Mouse (Mus musculus): ENCODE measurements around the gene Gm10721. TPM values are rescaled to one million over a fixed set of nuclear protein-coding genes. Genes with fewer than 3 reads are reported as not detected.
"Not testable (repeated sequence)": the region's sequence is repeated elsewhere in the genome, so short reads cannot be mapped to it uniquely, and the experiment has no call there.

Gm10721 gene
- 1 to 10 TPM in 1 of 2 experiments, under 1 TPM in 1; 0.86 to 1.2 TPM for total RNA-seq (2021)
- not detected in 2 replicates for polyA plus RNA-seq (2012; rRNA removed)
- long read RNA-seq: 0 reads

GRCm38 (mm10) chr9:3012733-3013279 is at the start of gene Gm10721:
Gene Gm10721 (plus strand): TSS chr9:3013140.
- not testable (repeated sequence) for DNase-seq

- peak; percentile 6 for DNase-seq
Observed at GRCm38 (mm10) chr9:3000445-3000972, 12.4 kb upstream of the Gm10721 start, which contains the start of gene Gm10722. Gene Gm10722 (plus strand): TSS chr9:3000922.

- DNase-seq: not testable (repeated sequence)
Observed at GRCm38 (mm10) chr9:3001006-3001405, 11.9 kb upstream of the Gm10721 start.

GRCm38 (mm10) chr9:3001948-3002659 is 10.8 kb upstream of the Gm10721 start:
- DNase-seq: peak; percentile 88

- not testable (repeated sequence) for DNase-seq
Observed at GRCm38 (mm10) chr9:3002794-3003396, 10.0 kb upstream of the Gm10721 start, which contains the start of gene Gm11168. Gene Gm11168 (plus strand): TSS chr9:3003346.

DNA sequence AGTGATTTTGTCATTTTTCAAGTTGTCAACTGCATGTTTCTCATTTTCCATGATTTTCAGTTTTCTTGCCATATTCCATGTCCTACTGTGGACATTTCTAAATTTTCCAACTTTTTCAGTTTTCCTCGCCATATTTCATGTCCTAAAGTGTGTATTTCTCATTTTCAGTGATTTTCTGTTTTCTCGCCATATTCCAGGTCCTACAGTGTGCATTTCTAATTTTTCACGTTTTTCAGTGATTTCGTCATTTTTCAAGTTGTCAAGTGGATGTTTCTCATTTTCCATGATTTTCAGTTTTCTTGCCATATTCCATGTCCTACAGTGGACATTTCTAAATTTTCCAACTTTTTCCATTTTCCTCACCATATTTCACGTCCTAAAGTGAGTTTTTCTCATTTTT is 6.8 kb upstream of the Gm10721 start:
- not testable (repeated sequence) for DNase-seq

DNA sequence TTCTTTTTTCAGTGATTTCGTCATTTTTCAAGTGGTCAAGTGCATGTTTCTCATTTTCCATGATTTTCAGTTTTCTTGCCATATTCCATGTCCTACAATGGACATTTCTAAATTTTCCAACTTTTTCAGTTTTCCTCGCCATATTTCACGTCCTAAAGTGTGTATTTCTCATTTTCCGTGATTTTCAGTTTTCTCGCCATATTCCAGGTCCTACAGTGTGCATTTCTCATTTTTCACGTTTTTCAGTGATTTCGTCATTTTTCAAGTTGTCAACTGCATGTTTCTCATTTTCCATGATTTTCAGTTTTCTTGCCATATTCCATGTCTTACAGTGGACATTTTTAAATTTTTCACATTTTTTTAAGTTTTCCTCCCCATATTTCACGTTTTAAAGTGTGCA is 6.3 kb upstream of the Gm10721 start:
- peak; percentile 82 for DNase-seq

DNA sequence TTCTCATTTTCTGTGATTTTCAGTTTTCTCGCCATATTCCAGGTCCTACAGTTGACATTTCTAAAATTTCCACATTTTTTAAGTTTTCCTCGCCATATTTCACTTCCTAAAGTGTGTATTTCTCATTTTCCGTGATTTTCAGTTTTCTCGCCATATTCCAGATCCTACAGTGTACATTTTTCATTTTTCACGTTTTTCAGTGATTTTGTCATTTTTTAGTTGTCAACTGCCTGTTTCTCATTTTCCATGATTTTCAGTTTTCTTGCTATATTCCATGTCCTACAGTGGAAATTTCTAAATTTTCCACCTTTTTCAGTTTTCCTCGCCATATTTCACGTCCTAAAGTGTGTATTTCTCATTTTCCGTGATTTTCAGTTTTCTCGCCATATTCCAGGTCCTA is 5.7 kb upstream of the Gm10721 start:
- DNase-seq: not testable (repeated sequence)

DNA sequence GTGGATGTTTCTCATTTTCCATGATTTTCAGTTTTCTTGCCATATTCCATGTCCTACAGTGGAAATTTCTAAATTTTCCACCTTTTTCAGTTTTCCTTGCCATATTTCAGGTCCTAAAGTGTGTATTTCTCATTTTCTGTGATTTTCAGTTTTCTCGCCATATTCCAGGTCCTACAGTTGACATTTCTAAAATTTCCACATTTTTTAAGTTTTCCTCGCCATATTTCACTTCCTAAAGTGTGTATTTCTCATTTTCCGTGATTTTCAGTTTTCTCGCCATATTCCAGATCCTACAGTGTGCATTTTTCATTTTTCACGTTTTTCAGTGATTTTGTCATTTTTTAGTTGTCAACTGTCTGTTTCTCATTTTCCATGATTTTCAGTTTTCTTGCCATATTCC is 3.6 kb upstream of the Gm10721 start:
- not testable (repeated sequence) for DNase-seq

- DNase-seq: not testable (repeated sequence)
Observed at GRCm38 (mm10) chr9:3012054-3012621, 802 bp upstream of the Gm10721 start.

GRCm38 (mm10) chr9:3015354-3015753 is 2.4 kb downstream of the Gm10721 start, which contains the start of gene Gm10720:
Gene Gm10720 (plus strand): TSS chr9:3015654.
- not testable (repeated sequence) for DNase-seq

DNA sequence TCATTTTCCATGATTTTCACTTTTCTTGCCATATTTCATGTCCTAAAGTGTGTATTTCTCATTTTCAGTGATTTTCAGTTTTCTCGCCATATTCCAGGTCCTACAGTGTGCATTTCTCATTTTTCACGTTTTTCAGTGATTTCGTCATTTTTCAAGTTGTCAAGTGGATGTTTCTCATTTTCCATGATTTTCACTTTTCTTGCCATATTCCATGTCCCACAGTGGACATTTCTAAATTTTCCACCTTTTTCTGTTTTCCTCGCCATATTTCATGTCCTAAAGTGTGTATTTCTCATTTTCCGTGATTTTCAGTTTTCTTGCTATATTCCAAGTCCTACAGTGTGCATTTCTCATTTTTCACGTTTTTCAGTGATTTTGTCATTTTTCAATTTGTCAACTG is 3.0 kb downstream of the Gm10721 start:
- not testable (repeated sequence) for DNase-seq

DNA sequence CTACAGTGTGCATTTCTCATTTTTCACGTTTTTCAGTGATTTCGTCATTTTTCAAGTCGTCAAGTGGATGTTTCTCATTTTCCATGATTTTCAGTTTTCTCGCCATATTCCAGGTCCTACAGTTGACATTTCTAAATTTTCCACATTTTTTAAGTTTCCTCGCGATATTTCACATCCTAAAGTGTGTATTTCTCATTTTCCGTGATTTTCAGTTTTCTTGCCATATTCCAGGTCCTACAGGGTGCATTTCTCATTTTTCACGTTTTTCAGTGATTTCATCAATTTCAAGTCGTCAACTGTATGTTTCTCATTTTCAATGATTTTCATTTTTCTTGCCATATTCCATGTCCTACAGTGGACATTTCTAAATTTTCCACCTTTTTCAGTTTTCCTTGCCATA is 4.2 kb downstream of the Gm10721 start, which contains the start of gene Gm10719:
Gm10719 (plus strand) TSS at position 301 of the 400 bp plus-strand sequence.
- not testable (repeated sequence) for DNase-seq

DNA sequence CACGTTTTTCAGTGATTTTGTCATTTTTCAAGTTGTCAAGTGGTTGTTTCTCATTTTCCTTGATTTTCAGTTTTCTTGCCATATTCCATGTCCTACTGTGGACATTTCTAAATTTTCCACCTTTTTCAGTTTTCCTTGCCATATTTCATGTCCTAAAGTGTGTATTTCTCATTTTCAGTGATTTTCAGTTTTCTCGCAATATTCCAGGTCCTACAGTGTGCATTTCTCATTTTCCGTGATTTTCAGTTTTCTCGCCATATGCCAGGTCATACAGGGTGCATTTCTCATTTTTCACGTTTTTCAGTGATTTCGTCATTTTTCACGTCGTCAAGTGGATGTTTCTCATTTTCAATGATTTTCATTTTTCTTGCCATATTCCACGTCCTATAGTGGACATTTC is 6.0 kb downstream of the Gm10721 start:
- not testable (repeated sequence) for DNase-seq

GRCm38 (mm10) chr9:3019835-3020727 is 7.1 kb downstream of the Gm10721 start:
- DNase-seq: peak; percentile 15

GRCm38 (mm10) chr9:3022316-3023008 is 9.5 kb downstream of the Gm10721 start:
- DNase-seq: peak; percentile 34

GRCm38 (mm10) chr9:3023312-3023984 is 10.5 kb downstream of the Gm10721 start, which contains the start of gene Gm10718:
Gene Gm10718 (plus strand): TSS chr9:3023547.
- DNase-seq: not testable (repeated sequence)

- peak; percentile 58 for DNase-seq
Observed at GRCm38 (mm10) chr9:3023985-3024648, 11.2 kb downstream of the Gm10721 start.

DNA sequence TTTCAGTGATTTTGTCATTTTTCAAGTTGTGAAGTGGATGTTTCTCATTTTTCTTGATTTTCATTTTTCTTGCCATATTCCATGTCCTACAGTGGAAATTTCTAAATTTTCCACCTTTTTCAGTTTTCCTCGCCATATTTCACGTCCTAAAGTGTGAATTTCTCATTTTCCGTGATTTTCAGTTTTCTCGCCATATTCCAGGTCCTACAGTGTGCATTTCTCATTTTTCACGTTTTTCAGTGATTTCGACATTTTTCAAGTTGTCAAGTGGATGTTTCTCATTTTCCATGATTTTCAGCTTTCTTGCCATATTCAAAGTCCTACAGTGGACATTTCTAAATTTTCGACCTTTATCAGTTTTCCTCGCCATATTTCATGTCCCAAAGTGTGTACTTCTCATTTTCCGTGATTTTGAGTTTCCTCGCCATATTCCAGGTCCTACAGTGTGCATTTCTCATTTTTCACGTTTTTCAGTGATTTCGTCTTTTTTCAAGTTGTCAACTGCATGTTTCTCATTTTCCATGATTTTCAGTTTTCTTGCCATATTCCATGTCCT is 12.1 kb downstream of the Gm10721 start, which contains the start of gene Gm10717:
Gm10717 (plus strand) TSS at position 506 of the 556 bp plus-strand sequence.
- DNase-seq: peak; percentile 3
